Mouse (Mus musculus): ENCODE data around the gene Hist1h1t.
A peak's percentile ranks its signal among the peaks of the same experiment; 100 is the strongest.
"Not testable (repeated sequence)": the region's sequence is repeated elsewhere in the genome, so short reads cannot be mapped to it uniquely, and the experiment has no call there.

Hist1h1t gene

GRCm38 (mm10) chr13:23695514-23695913 is at the start of gene Hist1h1t:
TSS of gene Hist1h1t (plus strand) at chr13:23695814.
- DNase-seq (ENCODE audit: low spot score in 2 of 2) = no peak

- no peak for DNase-seq (ENCODE audit: low spot score in 2 of 2)
Measured at GRCm38 (mm10) chr13:23659636-23660366, 35.8 kb upstream of the Hist1h1t start.

- no peak for DNase-seq (ENCODE audit: low spot score in 2 of 2)
Measured at GRCm38 (mm10) chr13:23662536-23662935, 33.1 kb upstream of the Hist1h1t start.

GRCm38 (mm10) chr13:23681990-23682582 is 13.5 kb upstream of the Hist1h1t start:
- DNase-seq (ENCODE audit: low spot score in 2 of 2) = no peak

- no peak for DNase-seq (ENCODE audit: low spot score in 2 of 2)
Measured at GRCm38 (mm10) chr13:23682623-23682946, 13.0 kb upstream of the Hist1h1t start.

- not testable (repeated sequence) for DNase-seq (ENCODE audit: low spot score in 2 of 2)
Measured at GRCm38 (mm10) chr13:23682947-23683754, 12.5 kb upstream of the Hist1h1t start.

- DNase-seq (ENCODE audit: low spot score in 2 of 2) = peak; percentile 87 to 88
Measured at GRCm38 (mm10) chr13:23683755-23684281, 11.8 kb upstream of the Hist1h1t start, which contains the start of the genes Hist1h2ac and Hist1h2bc. TSS of gene Hist1h2ac (minus strand) at chr13:23683948. TSS of gene Hist1h2bc (plus strand) at chr13:23684199.

- peak; percentile 65 to 75 for DNase-seq (ENCODE audit: low spot score in 2 of 2)
Measured at GRCm38 (mm10) chr13:23684295-23684945, 11.2 kb upstream of the Hist1h1t start.

GRCm38 (mm10) chr13:23685121-23685861 is 10.3 kb upstream of the Hist1h1t start:
- peak; percentile 7 to 16 for DNase-seq (ENCODE audit: low spot score in 2 of 2)

- no peak for DNase-seq (ENCODE audit: low spot score in 2 of 2)
Measured at GRCm38 (mm10) chr13:23685966-23686365, 9.6 kb upstream of the Hist1h1t start.

- no peak for DNase-seq (ENCODE audit: low spot score in 2 of 2)
Measured at GRCm38 (mm10) chr13:23687181-23687580, 8.4 kb upstream of the Hist1h1t start.

GRCm38 (mm10) chr13:23687907-23688306 is 7.7 kb upstream of the Hist1h1t start:
- DNase-seq (ENCODE audit: low spot score in 2 of 2) = no peak

GRCm38 (mm10) chr13:23688956-23689355 is 6.7 kb upstream of the Hist1h1t start:
- DNase-seq (ENCODE audit: low spot score in 2 of 2) = no peak

- DNase-seq (ENCODE audit: low spot score in 2 of 2) = no peak
Measured at GRCm38 (mm10) chr13:23689459-23689858, 6.2 kb upstream of the Hist1h1t start.

GRCm38 (mm10) chr13:23693856-23694440 is 1.7 kb upstream of the Hist1h1t start:
- no peak for DNase-seq (ENCODE audit: low spot score in 2 of 2)

GRCm38 (mm10) chr13:23694956-23695355 is 658 bp upstream of the Hist1h1t start:
- DNase-seq (ENCODE audit: low spot score in 2 of 2) = no peak

- no peak for DNase-seq (ENCODE audit: low spot score in 2 of 2)
Measured at GRCm38 (mm10) chr13:23696061-23696474, 454 bp downstream of the Hist1h1t start.

GRCm38 (mm10) chr13:23697491-23698299 is 2.1 kb downstream of the Hist1h1t start:
- peak; percentile 64 to 74 for DNase-seq (ENCODE audit: low spot score in 2 of 2)

GRCm38 (mm10) chr13:23698300-23698693 is 2.7 kb downstream of the Hist1h1t start, which contains the start of gene Hist1h4c:
TSS of gene Hist1h4c (minus strand) at chr13:23698454.
- DNase-seq (ENCODE audit: low spot score in 2 of 2) = peak; percentile 99

- DNase-seq (ENCODE audit: low spot score in 2 of 2) = no peak
Measured at GRCm38 (mm10) chr13:23698996-23699395, 3.4 kb downstream of the Hist1h1t start.
